Comparison of ENCODE assay signal across 7 mouse cellular contexts in genomic region chr17:56613236-56613844, GRCm38 (mm10). TPM values are rescaled to one million over a fixed set of nuclear protein-coding genes. Genes with fewer than 3 reads are reported as not detected.
DNase-seq lines count a peak whose midpoint lies in the region; ATAC-seq lines count a peak whose summit lies in the region.

Gene Rpl36 (plus strand): TSS chr17:56613416.

- H3K9ac ChIP-seq in midbrain, embryonic 13.5 days (replicated peaks): peak within 1 kb of the TSS; percentile 81

- peak within 1 kb of the TSS; percentile 97 for H3K27ac ChIP-seq in embryonic facial prominence, embryonic 10.5 days (replicated peaks)
- peak within 1 kb of the TSS; percentile 96 for H3K27ac ChIP-seq in limb, embryonic 10.5 days
- peak within 1 kb of the TSS; percentile 93 for H3K27ac ChIP-seq in midbrain, embryonic 13.5 days

- H3K4me3 ChIP-seq in embryonic facial prominence, embryonic 10.5 days: peak within 1 kb of the TSS; percentile 87
- peak within 1 kb of the TSS; percentile 80 for H3K4me3 ChIP-seq in limb, embryonic 10.5 days
- peak within 1 kb of the TSS; percentile 73 for H3K4me3 ChIP-seq in midbrain, embryonic 13.5 days (replicated peaks)

- peak; percentile 98 for DNase-seq in adrenal gland, postnatal 10 days
- peak; percentile 96 for DNase-seq in embryonic facial prominence, embryonic 10.5 days (ENCODE audit: low spot score)
- DNase-seq in kidney, adult 11 months: peak; percentile 95
- peak; percentile 99 for DNase-seq in limb, embryonic 10.5 days (ENCODE audit: low spot score)
- DNase-seq in spleen, adult 12 weeks (ENCODE audit: low spot score): peak; percentile 91

- no peaks in the 10 kb centered on the region for H3K9me3 ChIP-seq in embryonic facial prominence, embryonic 10.5 days
- H3K9me3 ChIP-seq in limb, embryonic 10.5 days (replicated peaks): no peaks in the 10 kb centered on the region
- no peaks in the 10 kb centered on the region for H3K9me3 ChIP-seq in midbrain, embryonic 13.5 days

- peaks cover 44% of the 10 kb centered on the region for H3K36me3 ChIP-seq in embryonic facial prominence, embryonic 10.5 days (replicated peaks)
- H3K36me3 ChIP-seq in limb, embryonic 10.5 days: peaks cover 47% of the 10 kb centered on the region
- H3K36me3 ChIP-seq in midbrain, embryonic 13.5 days: peaks cover 41% of the 10 kb centered on the region

- H3K4me1 ChIP-seq in embryonic facial prominence, embryonic 10.5 days: peaks cover 53% of the 10 kb centered on the region
- peaks cover 48% of the 10 kb centered on the region for H3K4me1 ChIP-seq in limb, embryonic 10.5 days
- peaks cover 49% of the 10 kb centered on the region for H3K4me1 ChIP-seq in midbrain, embryonic 13.5 days (replicated peaks)

- peak within 1 kb of the TSS; percentile 83 for H3K4me2 ChIP-seq in midbrain, embryonic 13.5 days (replicated peaks)

- under 1% methylated on average over 52 of the region's 52 CpGs for WGBS in embryonic facial prominence, embryonic 10.5 days
- under 1% methylated on average over 52 of the region's 52 CpGs for WGBS in limb, embryonic 10.5 days
- WGBS in midbrain, embryonic 13.5 days: under 1% methylated on average over 51 of the region's 52 CpGs

- no peaks in the 10 kb centered on the region for H3K27me3 ChIP-seq in embryonic facial prominence, embryonic 10.5 days (replicated peaks; ENCODE audit: low read depth, poor library complexity, severe bottlenecking)
- no peaks in the 10 kb centered on the region for H3K27me3 ChIP-seq in limb, embryonic 10.5 days (ENCODE audit: low read depth, poor library complexity, severe bottlenecking)
- H3K27me3 ChIP-seq in midbrain, embryonic 13.5 days: no peaks in the 10 kb centered on the region

- peak; percentile 55 for ATAC-seq in granulocyte monocyte progenitor cell, adult 5-6 weeks (replicated peaks; ENCODE audit: poor library complexity, severe bottlenecking)
- ATAC-seq in midbrain, embryonic 13.5 days: peak; percentile 69

RNA-seq across cellular contexts. Expression of gene Rpl36, which starts in this region (rescaled TPM):
- 1,000 to 10,000 TPM; 1,095 to 1,101 TPM for total RNA-seq in adrenal gland, postnatal 10 days (2021)
- polyA plus RNA-seq in embryonic facial prominence, embryonic 10.5 days (2016; fragmentation: Nextera tagmentation; extraction: Ambion mirVana): 1,580 and 1,631 TPM in 2 replicates
- total RNA-seq in granulocyte monocyte progenitor cell, adult 5-6 weeks (2014; fragmentation: Nextera tagmentation): 1,578 and 3,268 TPM in 2 replicates
- total RNA-seq in granulocyte monocyte progenitor cell, adult 5-6 weeks (2017): 2,318 and 2,523 TPM in 2 replicates
- 1,560 and 1,788 TPM in 2 replicates for polyA plus RNA-seq in limb, embryonic 10.5 days (2016; fragmentation: Nextera tagmentation; extraction: Ambion mirVana)
- 1,197 and 1,215 TPM in 2 replicates for polyA plus RNA-seq in midbrain, embryonic 13.5 days (2015; fragmentation: Nextera tagmentation; extraction: Ambion mirVana)

Comparison
In these comparisons a context has a peak if more than half of its experiments do, and no peak if none do; other contexts are left out.
1. Peak in every context shown above with its lines: DNase-seq, ATAC-seq, H3K4me3 ChIP-seq and H3K27ac ChIP-seq.